In genomic region chr15:84280712-84281347, GRCm38 (mm10) we compare ENCODE assay signal across 15 mouse cellular contexts. TPM values are rescaled to one million over a fixed set of nuclear protein-coding genes. Genes with fewer than 3 reads are reported as not detected.
DNase-seq lines count a peak whose midpoint lies in the region; ATAC-seq lines count a peak whose summit lies in the region.
"Had no signal": no experiment of that assay in that cellular context is flagged by ENCODE, and none has a peak within 500 bp of the region (broad histone marks: within the 10 kb centered on the region; RNA-seq: fewer than 3 reads in every experiment).

No protein-coding gene starts in this region.

- H3K9me3 ChIP-seq in kidney, embryonic 16.5 days (ENCODE audit: low read length), result 0 out of 2 replicates have a peak, but pooled peaks cover 3% of the 10 kb centered on the region
- H3K9me3 ChIP-seq: embryonic facial prominence, embryonic 15.5 days; limb, embryonic 15.5 days had no signal

- H3K4me3 ChIP-seq in kidney, embryonic 16.5 days (ENCODE audit: low read length), result no peak overlapping the region
- H3K4me3 ChIP-seq: embryonic facial prominence, embryonic 15.5 days; gastrocnemius, adult 2 months; limb, embryonic 15.5 days had no signal

- H3K9ac ChIP-seq in kidney, embryonic 16.5 days (replicated peaks; ENCODE audit: low read length), result no peak overlapping the region
- H3K9ac ChIP-seq: embryonic facial prominence, embryonic 15.5 days; limb, embryonic 15.5 days; lung, embryonic 14.5 days had no signal

- no peak for ATAC-seq in kidney, embryonic 16.5 days (ENCODE audit: low FRiP score, low TSS enrichment)
- no peak for ATAC-seq in CD4-positive, CD25-positive, alpha-beta regulatory T cell, adult 4 months
- no peak for ATAC-seq in megakaryocyte progenitor cell, adult 5-6 weeks (replicated peaks; ENCODE audit: poor library complexity)
- ATAC-seq: forebrain, embryonic 16.5 days had no signal

- H3K36me3 ChIP-seq in kidney, embryonic 16.5 days (ENCODE audit: insufficient read depth, low read length), result no peaks in the 10 kb centered on the region
- H3K36me3 ChIP-seq: limb, embryonic 15.5 days had no signal

- H3K4me2 ChIP-seq in kidney, embryonic 16.5 days (replicated peaks; ENCODE audit: low read depth, low read length), result no peak overlapping the region
- H3K4me2 ChIP-seq: embryonic facial prominence, embryonic 15.5 days; limb, embryonic 15.5 days; lung, embryonic 14.5 days had no signal

- WGBS in kidney, embryonic 16.5 days, result 81% methylated on average over 11 of the region's 11 CpGs

- H3K27ac ChIP-seq in kidney, embryonic 16.5 days (ENCODE audit: low read length), result no peak overlapping the region
- H3K27ac ChIP-seq: embryonic facial prominence, embryonic 15.5 days; gastrocnemius, adult 2 months; limb, embryonic 15.5 days had no signal

- peak; percentile 57 for DNase-seq in kidney, adult 9 months
- DNase-seq in Muller cell, postnatal 12 days (ENCODE audit: inconsistent ontology term), result peak; percentile 87
- DNase-seq in adrenal gland, postnatal 25 days, result peak; percentile 48
- DNase-seq in urinary bladder, postnatal 14 days (ENCODE audit: low spot score), result peak; percentile 60
- DNase-seq: cerebellum, adult 11 months; gastrocnemius, adult 2 months; lung, embryonic 14.5 days; right cerebral cortex, postnatal 14 days; thymus, adult 18-20 months had no signal

- peaks cover 8% of the 10 kb centered on the region; the same call in 1 of the 2 replicates for H3K4me1 ChIP-seq in kidney, embryonic 16.5 days (ENCODE audit: insufficient read depth, low read length)

- H3K27me3 ChIP-seq in kidney, embryonic 16.5 days (ENCODE audit: insufficient read depth, low read length), result no peaks in the 10 kb centered on the region
- H3K27me3 ChIP-seq: embryonic facial prominence, embryonic 15.5 days; limb, embryonic 15.5 days had no signal

RNA-seq across cellular contexts. Expression of gene Parvg, which starts 43.0 kb away (rescaled TPM):
- polyA plus RNA-seq in kidney, embryonic 16.5 days (2015; fragmentation: Nextera tagmentation; extraction: Ambion mirVana), result 1.6 and 2.1 TPM in 2 replicates
- 1.9 and 3.6 TPM in 2 replicates for total RNA-seq in adrenal gland, postnatal 25 days (2021)
- polyA plus RNA-seq in CD4-positive, CD25-positive, alpha-beta regulatory T cell, adult 4 months (2017; shearing (Covaris generic)), result 100 to 1,000 TPM in 1 of 2 experiments, 10 to 100 TPM in 1; 76.0 to 134 TPM
- total RNA-seq in megakaryocyte progenitor cell, adult 5-6 weeks (2015), result 99.4 and 106 TPM in 2 replicates
- 246 and 253 TPM in 2 replicates for total RNA-seq in megakaryocyte progenitor cell, adult 5-6 weeks (2017)

RNA-seq across cellular contexts. Expression of gene Parvb, which starts 49.0 kb away (rescaled TPM):
- polyA plus RNA-seq in kidney, embryonic 16.5 days (2015; fragmentation: Nextera tagmentation; extraction: Ambion mirVana), result 3.1 and 3.5 TPM in 2 replicates
- total RNA-seq in adrenal gland, postnatal 25 days (2021), result 18.0 and 18.8 TPM in 2 replicates
- 1 to 10 TPM in 1 of 2 experiments, not detected in 1; 2.4 TPM for polyA plus RNA-seq in CD4-positive, CD25-positive, alpha-beta regulatory T cell, adult 4 months (2017; shearing (Covaris generic))
- 3.8 and 4.6 TPM in 2 replicates for total RNA-seq in megakaryocyte progenitor cell, adult 5-6 weeks (2015)
- 0.33 and 1.5 TPM in 2 replicates for total RNA-seq in megakaryocyte progenitor cell, adult 5-6 weeks (2017)

Comparison
In these comparisons a context has a peak if more than half of its experiments do, and no peak if none do; other contexts are left out.
1. RNA of gene Parvg, which starts 43.0 kb away (total RNA-seq): 99.4 to 253 TPM in megakaryocyte progenitor cell, adult 5-6 weeks; 1.9 to 3.6 TPM in adrenal gland, postnatal 25 days; every median in the first group is over 10 times any median in the second.
2. Peak in every context shown above with its lines, with median percentiles within 50 percentile points of each other: DNase-seq.